Mouse (Mus musculus): ENCODE measurements around the gene Samd13. TPM values are rescaled to one million over a fixed set of nuclear protein-coding genes. Genes with fewer than 3 reads are reported as not detected.

Samd13 gene
- polyA plus RNA-seq, 1 experiment = not detected

GRCm38 (mm10) chr3:146659321-146659720 is 26.1 kb downstream of the Samd13 start:
- 98% methylated on average over 5 of the region's 5 CpGs for WGBS
- no peak overlapping the region for H3K27ac ChIP-seq (ENCODE audit: control insufficient read depth, insufficient read depth, low read length)
- no peak overlapping the region for H3K4me3 ChIP-seq (ENCODE audit: control insufficient read depth, insufficient read depth, low read length)
- TF ChIP-seq CTCF (IDR thresholded peaks at IDR 0.05; ENCODE audit: borderline replicate concordance, control insufficient read depth, extremely low read depth, insufficient read depth, low read length, poor library complexity) (no peak), POLR2A (IDR thresholded peaks at IDR 0.05; ENCODE audit: control insufficient read depth, extremely low read depth, insufficient read depth, low read length, poor library complexity) (no peak)
- H3K27me3 ChIP-seq (ENCODE audit: control insufficient read depth, insufficient read depth, low read length) = no peaks in the 10 kb centered on the region
- DNase-seq = no peak
- no peaks in the 10 kb centered on the region for H3K36me3 ChIP-seq (ENCODE audit: control insufficient read depth, insufficient read depth, low read length)
- no peaks in the 10 kb centered on the region for H3K4me1 ChIP-seq (replicated peaks; ENCODE audit: control insufficient read depth, insufficient read depth, low read length)

DNA sequence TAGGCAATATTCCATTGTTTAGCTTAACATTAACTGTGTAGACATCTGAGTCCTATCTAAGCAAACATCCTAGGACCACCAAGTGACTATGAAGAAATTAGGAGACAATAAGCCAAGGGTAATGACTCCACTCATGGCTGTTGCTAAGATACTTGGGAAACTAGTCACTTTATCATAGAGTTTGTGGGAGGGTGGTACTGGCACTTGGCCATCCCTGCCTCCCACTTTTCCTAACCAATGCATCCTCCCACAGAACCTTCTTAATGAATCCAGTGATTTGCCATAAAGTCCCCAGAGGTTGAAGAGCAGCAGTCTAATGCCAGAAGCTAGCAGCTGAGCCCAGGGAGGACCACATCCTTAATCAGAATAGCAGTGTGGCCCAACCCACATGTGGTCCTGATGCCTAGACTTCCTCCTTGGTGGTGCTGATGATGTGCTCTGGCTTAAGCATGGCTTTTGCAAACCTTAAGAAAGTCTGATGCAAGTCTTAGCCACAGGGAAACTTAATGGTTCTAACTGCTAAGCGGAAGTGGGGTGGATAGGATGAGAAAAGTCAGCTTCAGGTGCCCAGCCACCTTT is 27.2 kb downstream of the Samd13 start:
- Histone ChIP-seq H3K27me3 (ENCODE audit: control insufficient read depth, insufficient read depth, low read length) (no peaks in the 10 kb centered on the region), H3K36me3 (ENCODE audit: control insufficient read depth, insufficient read depth, low read length) (no peaks in the 10 kb centered on the region), H3K27ac (ENCODE audit: control insufficient read depth, insufficient read depth, low read length) (no peak overlapping the region), H3K4me1 (replicated peaks; ENCODE audit: control insufficient read depth, insufficient read depth, low read length) (no peaks in the 10 kb centered on the region), H3K4me3 (ENCODE audit: control insufficient read depth, insufficient read depth, low read length) (no peak overlapping the region)
- TF ChIP-seq POLR2A (IDR thresholded peaks at IDR 0.05; ENCODE audit: control insufficient read depth, extremely low read depth, insufficient read depth, low read length, poor library complexity) (no peak), CTCF (IDR thresholded peaks at IDR 0.05; ENCODE audit: borderline replicate concordance, control insufficient read depth, extremely low read depth, insufficient read depth, low read length, poor library complexity) (no peak)
- 93% methylated on average over 1 of the region's 1 CpGs for WGBS
- no peak for DNase-seq

DNA sequence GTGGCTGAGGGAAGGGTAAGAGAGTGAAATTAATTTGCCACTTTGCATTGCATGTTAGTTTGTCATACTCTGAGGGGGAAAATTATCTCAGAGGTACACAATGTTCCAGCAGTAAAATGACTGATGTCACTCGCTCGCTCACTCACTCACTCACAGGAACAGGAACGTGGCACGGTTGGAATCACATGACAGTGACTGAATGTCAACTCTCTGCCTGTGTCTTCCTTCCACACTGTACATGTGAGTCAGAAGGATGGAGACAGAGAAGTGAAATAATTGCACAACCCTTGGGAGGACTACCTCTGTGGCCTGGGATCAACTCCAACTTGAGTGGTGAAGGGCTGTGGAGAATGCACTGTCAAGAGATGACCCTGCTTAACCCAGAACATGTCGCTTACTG is 28.0 kb downstream of the Samd13 start:
- DNase-seq = no peak
- Histone ChIP-seq H3K36me3 (ENCODE audit: control insufficient read depth, insufficient read depth, low read length) (no peaks in the 10 kb centered on the region), H3K27ac (ENCODE audit: control insufficient read depth, insufficient read depth, low read length) (no peak overlapping the region), H3K27me3 (ENCODE audit: control insufficient read depth, insufficient read depth, low read length) (no peaks in the 10 kb centered on the region), H3K4me3 (ENCODE audit: control insufficient read depth, insufficient read depth, low read length) (no peak overlapping the region), H3K4me1 (replicated peaks; ENCODE audit: control insufficient read depth, insufficient read depth, low read length) (no peaks in the 10 kb centered on the region)
- WGBS = 94% methylated on average over 5 of the region's 5 CpGs
- no peak for TF ChIP-seq CTCF (IDR thresholded peaks at IDR 0.05; ENCODE audit: borderline replicate concordance, control insufficient read depth, extremely low read depth, insufficient read depth, low read length, poor library complexity)
- no peak for TF ChIP-seq POLR2A (IDR thresholded peaks at IDR 0.05; ENCODE audit: control insufficient read depth, extremely low read depth, insufficient read depth, low read length, poor library complexity)

DNA sequence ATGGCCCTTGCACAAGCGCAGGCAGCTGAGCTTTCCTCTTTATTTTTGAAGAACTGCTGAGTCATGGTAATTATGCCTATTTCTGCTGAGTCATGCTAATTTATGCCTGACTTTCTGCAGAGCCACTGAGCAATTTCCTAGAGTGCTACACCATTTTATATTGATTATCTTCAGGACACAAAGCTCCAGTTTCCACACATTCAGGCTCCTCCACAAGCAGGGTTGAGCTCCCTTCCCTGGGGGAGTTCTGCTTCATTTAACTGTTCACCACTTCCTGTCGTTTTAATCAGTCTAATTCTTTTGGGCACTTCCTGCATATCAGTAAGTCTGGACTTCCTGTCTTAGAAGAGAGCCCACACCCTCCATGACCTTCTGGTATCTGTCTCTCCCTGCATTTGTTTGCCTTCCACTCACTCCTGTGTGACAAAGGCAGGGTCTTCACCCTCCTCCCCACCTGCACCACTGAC is 30.2 kb downstream of the Samd13 start:
- H3K36me3 ChIP-seq (ENCODE audit: control insufficient read depth, insufficient read depth, low read length) = no peaks in the 10 kb centered on the region
- no peak overlapping the region for H3K4me3 ChIP-seq (ENCODE audit: control insufficient read depth, insufficient read depth, low read length)
- H3K27me3 ChIP-seq (ENCODE audit: control insufficient read depth, insufficient read depth, low read length) = no peaks in the 10 kb centered on the region
- H3K4me1 ChIP-seq (replicated peaks; ENCODE audit: control insufficient read depth, insufficient read depth, low read length) = no peaks in the 10 kb centered on the region
- TF ChIP-seq POLR2A (IDR thresholded peaks at IDR 0.05; ENCODE audit: control insufficient read depth, extremely low read depth, insufficient read depth, low read length, poor library complexity) = no peak
- TF ChIP-seq CTCF (IDR thresholded peaks at IDR 0.05; ENCODE audit: borderline replicate concordance, control insufficient read depth, extremely low read depth, insufficient read depth, low read length, poor library complexity) = no peak
- 36% methylated on average over 2 of the region's 2 CpGs for WGBS
- no peak overlapping the region for H3K27ac ChIP-seq (ENCODE audit: control insufficient read depth, insufficient read depth, low read length)
- DNase-seq = no peak

DNA sequence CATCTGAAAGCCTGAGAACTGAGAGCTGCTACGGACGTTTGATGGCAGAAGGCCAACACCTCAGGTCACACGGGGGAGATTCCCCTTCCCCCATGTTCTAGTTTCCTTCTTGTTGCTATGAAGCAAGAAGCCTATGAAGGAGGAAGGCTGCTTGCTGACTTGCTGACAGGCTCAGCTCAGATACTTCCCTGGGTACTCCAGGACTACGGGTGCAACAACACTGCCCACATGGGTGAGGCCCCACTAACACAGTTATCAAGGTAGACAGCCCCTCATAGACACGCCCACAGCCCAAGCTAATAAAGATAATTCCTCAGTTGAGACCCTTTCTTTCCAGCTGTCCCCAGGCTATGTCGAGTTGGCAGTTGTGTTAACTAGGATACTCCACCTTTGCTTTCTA is 31.7 kb downstream of the Samd13 start:
- TF ChIP-seq POLR2A (IDR thresholded peaks at IDR 0.05; ENCODE audit: control insufficient read depth, extremely low read depth, insufficient read depth, low read length, poor library complexity) = no peak
- H3K36me3 ChIP-seq (ENCODE audit: control insufficient read depth, insufficient read depth, low read length) = no peaks in the 10 kb centered on the region
- no peaks in the 10 kb centered on the region for H3K4me1 ChIP-seq (replicated peaks; ENCODE audit: control insufficient read depth, insufficient read depth, low read length)
- no peak overlapping the region for H3K27ac ChIP-seq (ENCODE audit: control insufficient read depth, insufficient read depth, low read length)
- no peaks in the 10 kb centered on the region for H3K27me3 ChIP-seq (ENCODE audit: control insufficient read depth, insufficient read depth, low read length)
- DNase-seq = no peak
- WGBS = 60% methylated on average over 6 of the region's 6 CpGs
- no peak overlapping the region for H3K4me3 ChIP-seq (ENCODE audit: control insufficient read depth, insufficient read depth, low read length)

GRCm38 (mm10) chr3:146652431-146652830 is 33.0 kb downstream of the Samd13 start:
- no peak for DNase-seq
- no peaks in the 10 kb centered on the region for H3K36me3 ChIP-seq (ENCODE audit: control insufficient read depth, insufficient read depth, low read length)
- 93% methylated on average over 5 of the region's 5 CpGs for WGBS

DNA sequence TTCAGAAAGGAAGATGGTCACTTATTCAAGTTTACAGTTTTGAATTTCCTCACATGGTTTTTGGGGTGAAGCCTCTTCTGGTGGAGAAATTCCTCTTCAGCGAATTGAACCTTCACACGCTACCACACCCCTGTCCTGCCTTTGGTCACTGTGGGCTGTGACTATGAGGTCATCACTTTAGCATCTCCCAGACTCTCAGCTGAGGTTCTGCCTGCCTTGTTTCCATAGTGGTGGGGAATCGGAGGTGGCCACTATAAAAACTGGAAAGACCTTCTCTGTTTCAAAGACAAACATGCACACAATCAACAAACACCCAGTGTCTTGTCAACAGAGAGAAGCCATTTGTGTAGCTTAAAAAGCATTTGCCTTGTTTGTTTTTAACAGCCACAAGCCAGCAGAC is 34.2 kb downstream of the Samd13 start, which contains the start of gene 4930503B20Rik:
Gene 4930503B20Rik, minus strand, starts transcription at position 101 of the 400 bp plus-strand sequence.
- Histone ChIP-seq H3K4me3 (ENCODE audit: control insufficient read depth, insufficient read depth, low read length) (no peak within 1 kb of the TSS), H3K27ac (ENCODE audit: control insufficient read depth, insufficient read depth, low read length) (no peak within 1 kb of the TSS), H3K4me1 (replicated peaks; ENCODE audit: control insufficient read depth, insufficient read depth, low read length) (no peaks in the 10 kb centered on the region), H3K27me3 (ENCODE audit: control insufficient read depth, insufficient read depth, low read length) (no peaks in the 10 kb centered on the region), H3K36me3 (ENCODE audit: control insufficient read depth, insufficient read depth, low read length) (no peaks in the 10 kb centered on the region)
- DNase-seq = no peak
- 96% methylated on average over 3 of the region's 3 CpGs for WGBS
- TF ChIP-seq POLR2A (IDR thresholded peaks at IDR 0.05; ENCODE audit: control insufficient read depth, extremely low read depth, insufficient read depth, low read length, poor library complexity) = no peak
- TF ChIP-seq CTCF (IDR thresholded peaks at IDR 0.05; ENCODE audit: borderline replicate concordance, control insufficient read depth, extremely low read depth, insufficient read depth, low read length, poor library complexity) = no peak

More at GRCm38 (mm10) chr3:146652431-146652830, 33.0 kb downstream of the Samd13 start:
- TF ChIP-seq CTCF (IDR thresholded peaks at IDR 0.05; ENCODE audit: borderline replicate concordance, control insufficient read depth, extremely low read depth, insufficient read depth, low read length, poor library complexity) (no peak), POLR2A (IDR thresholded peaks at IDR 0.05; ENCODE audit: control insufficient read depth, extremely low read depth, insufficient read depth, low read length, poor library complexity) (no peak)
- no peak overlapping the region for H3K27ac ChIP-seq (ENCODE audit: control insufficient read depth, insufficient read depth, low read length)
- H3K4me3 ChIP-seq (ENCODE audit: control insufficient read depth, insufficient read depth, low read length) = no peak overlapping the region
- H3K27me3 ChIP-seq (ENCODE audit: control insufficient read depth, insufficient read depth, low read length) = no peaks in the 10 kb centered on the region
- H3K4me1 ChIP-seq (replicated peaks; ENCODE audit: control insufficient read depth, insufficient read depth, low read length) = no peaks in the 10 kb centered on the region
